Mouse (Mus musculus) neural tube, embryonic 14.5 days (tissue): Measurements from ENCODE around the gene Dnaic2. TPM values are rescaled to one million over a fixed set of nuclear protein-coding genes. Genes with fewer than 3 reads are reported as not detected.

Experiments
- ATAC-seq: fragments of 200-750 bp; cut with Nextera tagmentation; 2 replicates; pipeline ENCODE4 v1.8.0; 2017; ENCODE audit warnings: low read depth, mild to moderate bottlenecking, moderate TSS enrichment, moderate library complexity
- H3K27ac ChIP-seq: fragments of 300-500 bp; sonication (generic); 2 replicates; pipeline ENCODE4 v1.5.1; 2014; ENCODE audit warnings: low read depth, mild to moderate bottlenecking, control low read depth, low read length, moderate library complexity, mixed read lengths
- H3K27me3 ChIP-seq: fragments of 300-500 bp; sonication (generic); 2 replicates; pipeline ENCODE4 v1.6.1; 2014; ENCODE audit warnings: low read length; ENCODE audit not compliant: control insufficient read depth, insufficient read depth
- H3K36me3 ChIP-seq: fragments of 300-500 bp; sonication (generic); 2 replicates; pipeline ENCODE4 v1.6.1; 2014; ENCODE audit warnings: low read length, mixed read lengths; ENCODE audit not compliant: control insufficient read depth, insufficient read depth
- H3K4me1 ChIP-seq: fragments of 300-500 bp; sonication (generic); 2 replicates; pipeline ENCODE4 v1.6.1; 2014; ENCODE audit warnings: low read length; ENCODE audit not compliant: control insufficient read depth, insufficient read depth
- H3K4me2 ChIP-seq: fragments of 300-500 bp; sonication (generic); 2 replicates; pipeline ENCODE4 v1.6.1; 2014; ENCODE audit warnings: mild to moderate bottlenecking, low read depth, low read length, control low read depth
- H3K4me3 ChIP-seq: fragments of 300-500 bp; sonication (generic); 2 replicates; pipeline ENCODE4 v1.5.1; 2014; ENCODE audit warnings: low read depth, low read length, control low read depth, mixed read lengths
- H3K9ac ChIP-seq: fragments of 300-500 bp; sonication (generic); replicated peaks from 2 replicates; pipeline ENCODE4 v1.6.1; 2014; ENCODE audit warnings: low read depth, mild to moderate bottlenecking, control low read depth, low read length, mixed read lengths
- H3K9me3 ChIP-seq: fragments of 300-500 bp; sonication (generic); 2 replicates; pipeline ENCODE4 v1.6.1; 2016; ENCODE audit warnings: low read length; ENCODE audit not compliant: control insufficient read depth
- WGBS: fragments of 180-500 bp; shearing (Covaris S2); extraction: QIAGEN DNeasy Blood & Tissue Kit; methylation state at CpG from one replicate; pipeline ENCODE4 v1.1.7; 2014; 5-methylcytosine and 5-hydroxymethylcytosine counted together
- polyA plus RNA-seq: library from polyadenylated mRNA; unstranded; fragments of >200 nt; fragmentation: Nextera tagmentation; extraction: Ambion mirVana; gene quantifications from 2 replicates; pipeline ENCODE4 v1.2.1, GENCODE M21; 2014

The Dnaic2 gene
- polyA plus RNA-seq, 1 experiment from 2014 or later: 0.71 TPM

GRCm38 (mm10) chr11:114790841-114791240, 63.6 kb downstream of the Dnaic2 start:
- Histone ChIP-seq H3K9ac (0 out of 2 replicates have a peak overlapping the region, but pooled peaks have one; percentile 7), H3K27ac (no peak overlapping the region), H3K4me2 (peak overlapping the region; percentile 93), H3K4me1 (peaks cover 22% of the 10 kb centered on the region), H3K36me3 (no peaks in the 10 kb centered on the region), H3K4me3 (no peak overlapping the region), H3K9me3 (no peaks in the 10 kb centered on the region), H3K27me3 (peaks cover 3% of the 10 kb centered on the region; the same call in 1 of the 2 replicates)
- no peak for ATAC-seq
- WGBS: 23% methylated on average over 4 of the region's 4 CpGs

GRCm38 (mm10) chr11:114791351-114791889, 64.2 kb downstream of the Dnaic2 start:
- Histone ChIP-seq H3K27me3 (no peaks in the 10 kb centered on the region), H3K4me3 (peak overlapping the region; percentile 45), H3K4me1 (peaks cover 28% of the 10 kb centered on the region), H3K9me3 (no peaks in the 10 kb centered on the region), H3K27ac (peak overlapping the region; percentile 74), H3K36me3 (no peaks in the 10 kb centered on the region), H3K4me2 (peak overlapping the region; percentile 93), H3K9ac (peak overlapping the region; percentile 67)
- WGBS: 4% methylated on average over 45 of the region's 50 CpGs
- no peak for ATAC-seq

- Histone ChIP-seq H3K4me3 (peak overlapping the region; percentile 45), H3K4me1 (peaks cover 28% of the 10 kb centered on the region), H3K9ac (peak overlapping the region; percentile 67), H3K27ac (peak overlapping the region; percentile 74), H3K4me2 (peak overlapping the region; percentile 93), H3K9me3 (no peaks in the 10 kb centered on the region), H3K36me3 (no peaks in the 10 kb centered on the region), H3K27me3 (no peaks in the 10 kb centered on the region)
- WGBS: 2% methylated on average over 54 of the region's 59 CpGs
- ATAC-seq: no peak
These were observed 64.7 kb downstream of the Dnaic2 start for GRCm38 (mm10) chr11:114791891-114792411.

GRCm38 (mm10) chr11:114792931-114793494, 65.8 kb downstream of the Dnaic2 start:
- Histone ChIP-seq H3K9me3 (no peaks in the 10 kb centered on the region), H3K4me1 (peaks cover 28% of the 10 kb centered on the region), H3K4me3 (no peak overlapping the region), H3K9ac (0 out of 2 replicates have a peak overlapping the region, but pooled peaks have one; percentile 67), H3K36me3 (no peaks in the 10 kb centered on the region), H3K27ac (no peak overlapping the region), H3K4me2 (peak overlapping the region; percentile 93; the same call in 1 of the 2 replicates), H3K27me3 (no peaks in the 10 kb centered on the region)
- 52% methylated on average over 5 of the region's 5 CpGs for WGBS
- ATAC-seq: no peak

- Histone ChIP-seq H3K4me2 (peak overlapping the region; percentile 93; the same call in 1 of the 2 replicates), H3K4me3 (no peak overlapping the region), H3K27me3 (no peaks in the 10 kb centered on the region), H3K36me3 (no peaks in the 10 kb centered on the region), H3K27ac (peak overlapping the region; percentile 45), H3K9me3 (no peaks in the 10 kb centered on the region), H3K4me1 (peaks cover 28% of the 10 kb centered on the region), H3K9ac (peak overlapping the region; percentile 39; the same call in 1 of the 2 replicates)
- ATAC-seq: no peak
- 46% methylated on average over 19 of the region's 19 CpGs for whole genome bisulfite sequencing
These were observed 66.8 kb downstream of the Dnaic2 start for GRCm38 (mm10) chr11:114793868-114794545.

GRCm38 (mm10) chr11:114794691-114795090, 67.5 kb downstream of the Dnaic2 start:
- Histone ChIP-seq H3K9ac (no peak overlapping the region; the same call in 1 of the 2 replicates), H3K27me3 (no peaks in the 10 kb centered on the region), H3K4me2 (peak overlapping the region; percentile 93; the same call in 1 of the 2 replicates), H3K4me1 (peaks cover 28% of the 10 kb centered on the region), H3K36me3 (no peaks in the 10 kb centered on the region), H3K9me3 (no peaks in the 10 kb centered on the region), H3K27ac (peak overlapping the region; percentile 96), H3K4me3 (peak overlapping the region; percentile 29)
- peak; percentile 7; the same call in 1 of the 2 replicates for ATAC-seq
- 26% methylated on average over 4 of the region's 4 CpGs for WGBS

- WGBS: 1% methylated on average over 7 of the region's 7 CpGs
- Histone ChIP-seq H3K9me3 (no peaks in the 10 kb centered on the region), H3K4me2 (peak overlapping the region; percentile 93), H3K27ac (peak overlapping the region; percentile 96), H3K9ac (peak overlapping the region; percentile 48), H3K4me3 (peak overlapping the region; percentile 29), H3K4me1 (peaks cover 28% of the 10 kb centered on the region), H3K27me3 (no peaks in the 10 kb centered on the region), H3K36me3 (no peaks in the 10 kb centered on the region)
- ATAC-seq: peak; percentile 82
These were observed 68.1 kb downstream of the Dnaic2 start for GRCm38 (mm10) chr11:114795231-114795746.

GRCm38 (mm10) chr11:114795848-114796322, 68.7 kb downstream of the Dnaic2 start, which contains the start of gene Btbd17:
Gene Btbd17 (minus strand): TSS chr11:114795945.
- Histone ChIP-seq H3K4me1 (peaks cover 28% of the 10 kb centered on the region), H3K36me3 (no peaks in the 10 kb centered on the region), H3K9ac (peak within 1 kb of the TSS; percentile 48), H3K4me2 (peak within 1 kb of the TSS; percentile 93), H3K9me3 (no peaks in the 10 kb centered on the region), H3K27me3 (no peaks in the 10 kb centered on the region), H3K4me3 (peak within 1 kb of the TSS; percentile 29), H3K27ac (peak within 1 kb of the TSS; percentile 96)
- ATAC-seq: peak; percentile 82
- WGBS: 4% methylated on average over 4 of the region's 4 CpGs
